Mouse (Mus musculus) thymus, postnatal 4 days (tissue): Measurements from ENCODE around the gene Pxylp1.

Source experiments
- DNase-seq: peaks from one replicate; pipeline ENCODE4 v3.0.0; 2021

Gene Pxylp1

DNA sequence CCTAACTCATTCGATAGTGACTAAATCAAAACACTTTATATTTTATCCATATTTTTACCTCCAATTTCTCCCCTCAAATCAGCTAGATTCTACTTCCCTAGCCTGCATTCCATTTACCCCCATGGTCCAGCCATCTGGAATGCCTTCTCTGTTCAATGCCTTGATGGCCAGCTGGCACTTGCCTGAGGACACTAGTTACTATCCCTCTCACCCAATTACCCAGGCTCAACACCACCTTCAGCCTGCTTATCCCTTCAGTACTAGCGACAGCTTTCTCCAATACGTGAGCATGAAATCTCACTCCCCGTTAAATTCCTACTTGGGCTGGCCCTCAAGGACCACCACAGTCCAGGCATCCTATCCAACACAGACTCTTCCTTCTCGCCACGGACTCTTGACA is 2.2 kb downstream of the Pxylp1 start:
- no peak for DNase-seq

- DNase-seq, result peak; percentile 95
Observed at GRCm38 (mm10) chr9:96889345-96890021, 3.0 kb downstream of the Pxylp1 start.

- DNase-seq, result peak; percentile 69
Observed at GRCm38 (mm10) chr9:96888742-96889344, 3.6 kb downstream of the Pxylp1 start.

DNA sequence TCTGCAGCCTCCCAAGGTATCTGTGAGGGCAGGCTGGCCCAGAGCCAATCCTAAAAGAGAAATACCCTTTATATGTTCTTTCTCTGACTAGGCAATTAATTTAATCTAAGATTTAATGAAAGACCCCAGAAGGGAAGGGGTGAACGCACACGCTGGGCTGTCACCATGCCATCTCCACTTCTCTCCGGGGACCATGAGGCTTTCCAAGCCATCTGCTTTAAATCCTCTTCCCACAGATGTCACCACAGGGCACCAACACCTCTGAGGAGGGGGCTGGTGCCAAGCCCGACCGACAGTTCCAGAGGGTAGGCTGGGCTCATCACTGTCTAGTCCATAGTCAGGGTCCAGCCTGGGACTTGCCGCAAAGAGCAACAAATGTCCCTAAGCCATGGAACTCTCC is 4.5 kb downstream of the Pxylp1 start:
- no peak for DNase-seq

GRCm38 (mm10) chr9:96887492-96887891 is 5.0 kb downstream of the Pxylp1 start:
- DNase-seq, result no peak

DNA sequence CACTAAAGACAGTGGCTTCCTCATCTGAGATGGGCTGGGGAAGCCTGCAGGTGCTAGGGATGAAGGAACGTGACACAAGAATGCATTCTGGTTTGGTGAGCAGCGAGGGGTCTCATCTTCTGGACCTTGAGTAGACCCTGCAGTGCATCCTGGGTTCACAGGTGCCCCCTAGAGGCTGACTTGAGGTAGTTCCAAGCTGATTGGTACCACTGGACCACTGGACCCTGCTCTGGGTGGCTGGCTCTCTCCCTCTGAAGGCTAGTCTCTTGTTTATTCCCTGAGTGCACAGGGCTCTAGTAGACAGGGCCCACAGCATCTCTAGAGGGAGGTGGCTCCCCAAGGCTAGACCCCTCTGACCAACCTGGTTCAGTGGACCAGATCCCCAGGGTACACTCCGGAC is 6.7 kb downstream of the Pxylp1 start:
- DNase-seq, result peak; percentile 45

- DNase-seq, result no peak
Observed at GRCm38 (mm10) chr9:96882496-96883265, 9.8 kb downstream of the Pxylp1 start.

GRCm38 (mm10) chr9:96881901-96882300 is 10.6 kb downstream of the Pxylp1 start:
- DNase-seq, result no peak

DNA sequence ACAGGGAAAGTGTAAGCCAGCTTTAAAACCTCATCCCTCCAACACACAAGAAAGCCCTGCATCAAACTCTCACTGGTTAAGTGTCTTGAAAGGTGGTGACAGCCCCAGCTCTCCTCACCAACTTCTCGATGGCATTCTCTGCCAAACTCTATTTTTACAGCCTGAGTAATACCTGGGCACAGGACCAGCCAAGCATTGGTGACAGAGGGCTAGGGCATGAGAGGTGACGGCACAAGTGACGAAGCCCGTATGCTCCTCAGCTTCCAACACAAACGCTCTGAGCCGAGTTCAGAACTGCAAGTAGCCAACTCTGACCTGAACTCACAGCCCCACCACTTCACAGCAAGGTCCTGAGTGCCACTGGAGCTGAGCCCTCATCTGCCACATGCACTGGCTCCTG is 13.4 kb downstream of the Pxylp1 start:
- DNase-seq, result no peak

DNA sequence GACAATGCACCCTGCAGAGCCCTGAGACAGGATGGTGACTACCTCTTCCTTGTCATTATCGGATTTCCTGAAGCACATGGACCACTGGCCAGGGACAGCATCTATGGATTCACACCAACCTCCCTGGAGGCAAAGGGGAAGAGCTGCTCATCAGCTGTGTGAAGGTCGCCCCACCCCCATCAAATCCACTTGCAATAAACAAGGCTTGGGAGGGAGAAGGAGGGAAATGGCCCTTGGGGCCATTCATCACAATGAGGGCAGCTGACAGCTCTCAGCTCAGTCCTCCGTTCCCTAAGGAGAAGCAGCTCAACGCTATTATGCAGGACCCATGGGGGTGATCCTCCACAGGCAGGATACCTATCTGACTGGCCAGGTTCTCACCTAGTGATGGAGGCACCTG is 14.0 kb downstream of the Pxylp1 start:
- no peak for DNase-seq

- no peak for DNase-seq
Observed at GRCm38 (mm10) chr9:96875704-96876103, 16.8 kb downstream of the Pxylp1 start.

DNA sequence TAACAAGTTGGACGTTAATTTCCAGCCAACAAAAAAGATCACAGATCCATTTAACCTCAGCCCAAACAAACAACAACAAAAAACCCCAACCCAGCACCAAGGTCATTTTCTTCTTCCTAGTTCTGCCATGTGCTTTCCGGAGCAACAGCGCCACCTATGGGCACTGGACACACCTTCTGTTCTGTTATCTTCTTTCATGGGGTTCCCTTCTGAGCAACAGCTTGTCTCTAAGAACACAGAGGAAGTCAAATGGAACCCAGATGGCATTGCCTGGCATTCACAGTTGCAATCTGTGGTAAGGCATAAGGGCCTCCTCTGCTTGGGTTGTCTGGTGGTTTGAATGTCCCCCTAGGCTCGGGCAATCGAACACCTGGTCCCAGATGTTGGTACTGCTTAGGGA is 19.4 kb downstream of the Pxylp1 start:
- DNase-seq, result peak; percentile 58

- DNase-seq, result no peak
Observed at GRCm38 (mm10) chr9:96870104-96870503, 22.4 kb downstream of the Pxylp1 start.

DNA sequence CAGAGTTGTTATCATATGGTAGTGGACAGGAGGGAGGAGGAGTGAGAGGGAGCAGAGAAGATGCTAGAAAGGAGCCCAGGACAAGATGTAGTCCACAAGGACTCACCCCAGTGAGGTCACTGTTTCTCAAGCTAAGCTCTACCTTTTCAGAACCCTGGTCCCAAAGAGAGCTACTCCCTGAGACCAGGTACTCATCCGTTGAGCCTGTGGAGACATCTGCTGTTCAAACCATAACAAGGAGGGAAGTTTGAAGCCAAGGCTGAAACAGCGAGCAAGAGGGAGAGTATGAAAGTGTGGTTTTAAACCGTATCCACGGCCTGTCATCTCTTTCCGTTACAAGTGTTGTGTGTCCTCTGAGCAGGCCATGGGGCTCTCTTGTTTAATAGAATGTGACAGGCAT is 22.9 kb downstream of the Pxylp1 start:
- no peak for DNase-seq

- no peak for DNase-seq
Observed at GRCm38 (mm10) chr9:96868546-96868945, 23.9 kb downstream of the Pxylp1 start.

GRCm38 (mm10) chr9:96867165-96867564 is 25.3 kb downstream of the Pxylp1 start:
- DNase-seq, result no peak

DNA sequence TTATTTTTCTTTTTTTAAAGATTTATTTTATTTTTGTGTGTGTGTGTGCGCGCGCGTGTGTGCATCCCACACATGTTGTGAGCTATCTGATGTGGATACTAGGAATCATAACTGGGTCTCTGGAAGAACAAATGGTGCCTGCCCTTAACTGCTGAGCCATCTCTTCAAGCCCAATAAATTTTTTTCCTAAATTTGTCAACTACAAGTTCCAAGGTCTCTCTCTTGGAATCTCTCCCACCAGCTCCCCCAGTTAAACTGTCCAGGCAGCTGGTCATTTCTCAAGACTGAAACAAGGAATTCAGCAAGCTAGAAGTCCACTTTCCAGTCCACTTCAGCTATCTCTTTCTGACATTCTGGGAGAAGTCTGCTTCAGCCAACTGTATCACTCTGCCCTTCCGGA is 26.3 kb downstream of the Pxylp1 start:
- DNase-seq, result no peak

DNA sequence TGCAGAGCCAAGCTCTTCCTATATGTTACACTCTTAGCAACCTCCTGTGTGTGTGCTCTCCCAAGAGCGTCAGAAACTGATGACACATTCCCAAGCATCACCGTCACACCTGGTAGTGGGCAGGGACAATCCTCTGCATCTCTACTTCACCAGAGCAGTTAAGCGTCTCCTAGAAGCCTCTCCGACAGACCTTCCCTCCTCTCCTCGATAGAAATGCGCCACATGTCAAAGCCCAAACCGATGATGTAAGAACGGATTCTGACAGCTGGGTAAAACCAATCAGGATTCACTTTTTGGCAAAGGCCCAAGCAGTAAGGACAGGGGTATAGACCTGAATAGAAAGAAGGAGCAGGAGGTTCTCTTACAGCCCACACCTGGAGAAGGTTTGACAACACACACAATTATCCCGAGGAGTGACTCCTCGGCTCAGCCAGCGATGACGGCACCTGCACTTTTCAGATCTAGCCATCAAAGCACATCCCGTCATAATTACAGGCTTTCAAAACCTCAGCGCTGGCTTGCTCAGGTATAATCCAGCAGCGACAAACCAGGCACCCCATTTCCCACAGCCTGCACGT is 26.9 kb downstream of the Pxylp1 start:
- DNase-seq, result no peak

- no peak for DNase-seq
Observed at GRCm38 (mm10) chr9:96863539-96863938, 28.9 kb downstream of the Pxylp1 start.

DNA sequence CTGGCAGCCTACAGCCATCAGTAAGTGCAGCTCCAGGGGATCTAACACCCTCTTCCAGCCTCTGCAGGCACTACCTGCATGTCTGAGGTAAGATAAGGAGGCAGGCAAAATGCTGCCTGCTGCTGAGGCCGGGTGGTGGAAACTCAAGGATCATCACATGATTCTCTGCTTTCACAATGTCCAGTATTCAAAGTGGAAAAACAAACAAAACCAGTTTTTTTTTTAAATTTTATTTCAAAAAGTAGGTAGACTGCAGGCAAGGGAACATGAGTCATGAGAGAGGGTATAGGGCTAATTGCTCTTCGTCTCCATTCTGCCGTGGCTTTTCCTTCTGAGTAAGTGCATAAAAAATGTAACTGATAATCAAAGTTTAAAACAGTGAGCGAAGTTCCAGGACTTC is 29.6 kb downstream of the Pxylp1 start:
- DNase-seq, result no peak

- no peak for DNase-seq
Observed at GRCm38 (mm10) chr9:96861092-96861487, 31.4 kb downstream of the Pxylp1 start.

DNA sequence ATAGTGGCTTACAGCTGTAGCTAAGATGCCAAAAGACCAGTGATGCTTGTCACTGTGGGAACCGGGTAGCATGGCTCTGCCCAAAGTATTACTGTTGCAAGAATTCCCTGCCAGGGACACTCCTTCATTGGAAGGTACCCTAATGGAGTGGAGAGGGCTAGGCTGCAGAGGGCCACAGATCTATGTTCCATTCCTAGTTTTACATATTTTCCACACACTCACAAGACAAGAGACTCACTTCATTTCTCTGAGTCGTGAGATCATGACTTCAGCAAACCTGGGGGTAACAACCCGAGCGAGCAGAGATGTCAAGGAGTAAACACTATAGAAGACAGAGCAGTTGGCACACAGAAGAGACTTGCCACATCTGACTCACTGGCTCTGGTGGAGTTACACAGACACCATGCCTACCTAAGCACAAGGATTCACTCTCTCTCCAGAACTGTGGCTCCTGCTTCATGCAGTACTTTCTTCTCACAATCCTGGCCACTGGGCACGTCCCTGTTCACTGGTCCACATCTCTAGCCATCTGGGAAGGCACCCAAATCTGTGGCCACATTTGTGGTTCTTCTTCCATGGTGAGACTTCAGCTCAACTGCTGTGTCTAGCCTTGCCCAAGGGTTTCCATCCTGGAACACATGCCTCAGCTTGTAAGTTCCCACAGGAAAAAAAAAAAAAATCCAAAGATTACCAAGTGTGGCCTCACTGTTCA is 31.9 kb downstream of the Pxylp1 start:
- DNase-seq, result no peak

GRCm38 (mm10) chr9:96859027-96859426 is 33.4 kb downstream of the Pxylp1 start:
- no peak for DNase-seq
